Mouse (Mus musculus): ENCODE results near the gene Fry.

The Fry gene

DNA sequence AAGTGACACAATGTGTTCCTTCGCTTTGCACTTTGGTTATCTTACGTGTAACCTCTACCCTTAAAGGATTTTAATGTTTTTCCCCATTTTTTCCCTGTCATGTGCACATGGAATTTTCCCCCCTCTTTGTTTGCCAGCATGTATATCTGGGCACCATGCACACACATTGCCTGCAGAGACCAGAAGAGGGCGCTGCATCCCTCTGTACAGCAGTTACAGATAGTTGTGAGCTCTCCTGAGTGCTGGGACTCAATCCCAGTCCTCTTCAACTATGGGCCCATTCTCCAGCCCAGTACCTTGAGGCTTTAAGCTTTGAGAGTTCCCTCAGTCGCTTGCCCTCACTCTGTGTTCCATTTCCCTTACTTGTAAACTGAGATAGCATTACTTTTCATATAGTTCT, 394.8 kb downstream of the Fry start:
- CTCF ChIA-PET, result interaction anchor here (0.7 kb wide), 1 partner anchor 406 kb away, joined by 4 read pairs; no protein-coding TSS in a partner anchor

DNA sequence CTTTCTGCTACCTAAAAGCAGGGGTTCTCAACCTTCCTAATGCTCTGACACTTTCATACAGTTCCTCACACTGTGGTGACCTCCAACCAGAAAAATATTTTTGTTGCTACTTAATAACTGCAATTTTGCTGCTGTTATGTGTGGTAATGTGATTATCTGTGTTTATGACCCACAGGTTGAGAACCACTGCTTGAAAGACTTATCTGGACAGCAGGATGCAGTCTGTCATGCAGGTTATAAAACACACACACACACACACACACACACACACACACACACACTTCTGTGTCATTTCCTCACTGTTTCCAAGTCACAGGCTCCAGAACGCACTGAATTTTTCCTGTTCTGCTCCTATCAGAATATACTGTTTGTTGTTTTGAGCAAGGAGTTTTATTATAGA, 395.6 kb downstream of the Fry start:
- CTCF ChIA-PET, result no interaction called here

- CTCF ChIA-PET, result no interaction called here
Observed at GRCm38 (mm10) chr5:150518064-150518463, 399.6 kb downstream of the Fry start, which contains the start of gene Zar1l. TSS of gene Zar1l (minus strand) at chr5:150518164.

- CTCF ChIA-PET, result interaction anchor here (0.5 kb wide), 1 partner anchor 154 kb away, joined by 3 read pairs; the partner anchor contains the start of gene Pds5b
Observed at GRCm38 (mm10) chr5:150519551-150519950, 401.1 kb downstream of the Fry start.

DNA sequence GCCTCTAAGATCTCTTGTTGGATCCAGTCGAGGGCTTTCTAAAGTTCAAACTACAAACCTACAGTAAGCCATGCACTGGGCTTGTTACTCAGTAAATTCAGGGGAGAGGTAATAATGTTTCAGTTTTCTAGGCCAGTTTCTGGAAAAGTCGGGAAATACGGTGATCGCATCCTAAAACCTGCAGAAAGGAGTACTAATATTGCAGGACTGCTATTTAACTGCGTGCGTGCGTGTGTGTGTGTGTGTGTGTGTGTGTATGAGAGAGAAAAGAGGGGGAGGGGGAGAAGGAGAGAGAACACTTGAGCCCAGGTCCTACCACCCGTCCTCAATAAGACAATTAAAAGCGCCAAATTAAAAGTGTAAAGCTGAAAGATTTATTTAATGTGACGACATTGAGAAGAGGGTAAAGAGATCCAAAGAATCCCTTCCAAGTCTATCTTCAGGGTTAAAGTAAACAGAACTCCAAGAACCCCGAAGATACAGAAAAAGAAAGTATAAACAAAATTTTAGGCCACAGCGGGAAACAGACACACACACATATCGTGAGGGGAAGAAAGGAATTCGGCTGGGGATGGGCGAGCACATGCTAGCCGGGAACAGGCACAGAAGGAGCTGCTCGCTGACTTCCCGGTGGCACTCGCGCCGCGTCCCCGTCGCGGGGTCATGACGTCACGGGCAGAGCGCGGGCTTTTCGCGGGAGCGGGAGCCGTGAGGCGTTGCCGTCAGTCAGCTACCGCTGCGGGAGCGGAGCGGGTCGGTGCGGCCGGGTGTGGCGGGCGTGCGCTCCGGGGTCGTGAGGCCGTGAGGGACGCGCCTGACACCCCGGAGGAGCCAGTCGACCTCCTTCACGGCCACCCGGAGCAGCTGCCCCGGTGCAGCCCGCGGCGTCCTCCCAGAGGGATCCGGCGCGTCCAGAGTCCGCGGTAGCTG, 403.8 kb downstream of the Fry start, which contains the start of gene Brca2:
TSS of gene Brca2 (plus strand) at position 694 of the 930 bp plus-strand sequence.
- CTCF ChIA-PET, result interaction anchor here (0.6 kb wide), 1 partner anchor 96 kb away, joined by 8 read pairs; no protein-coding TSS in a partner anchor

GRCm38 (mm10) chr5:150522867-150523234, 404.4 kb downstream of the Fry start:
- CTCF ChIA-PET, result no interaction called here

- CTCF ChIA-PET, result no interaction called here
Observed at GRCm38 (mm10) chr5:150525239-150525638, 406.8 kb downstream of the Fry start.

GRCm38 (mm10) chr5:150541302-150541701, 422.9 kb downstream of the Fry start:
- CTCF ChIA-PET, result no interaction called here

DNA sequence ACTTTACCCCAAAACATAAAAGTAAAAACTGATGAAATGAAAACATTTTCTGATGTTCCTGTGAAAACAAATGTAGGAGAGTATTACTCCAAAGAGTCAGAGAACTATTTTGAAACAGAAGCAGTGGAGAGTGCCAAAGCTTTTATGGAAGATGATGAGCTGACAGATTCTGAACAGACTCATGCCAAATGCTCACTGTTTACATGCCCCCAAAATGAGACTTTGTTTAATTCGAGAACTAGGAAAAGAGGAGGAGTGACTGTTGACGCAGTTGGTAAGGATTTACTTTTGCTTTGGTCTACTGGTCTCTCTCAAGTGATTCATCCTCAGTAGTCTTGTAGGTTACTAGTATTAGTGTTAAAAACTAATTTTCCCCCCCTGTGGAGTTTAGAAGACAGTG, 424.7 kb downstream of the Fry start:
- CTCF ChIA-PET, result no interaction called here

All from spleen, embryonic (tissue).